Mouse (Mus musculus) spleen, adult 2 months (tissue): Measurements from ENCODE around the gene Gm20388. TPM values are rescaled to one million over a fixed set of nuclear protein-coding genes. Genes with fewer than 3 reads are reported as not detected.

Experiments used
- DNase-seq, 2 experiments: peaks; one replicate each; pipeline versions ENCODE4 v3.0.0 to v3.0.0-alpha.2; 2012 to 2021; ENCODE audit warnings: low spot score in 2 of 2, low read depth in 1 of 2
- H3K27ac ChIP-seq: fragments of 200-500 bp; 2 replicates; pipeline ENCODE4 v1.5.1; 2012; ENCODE audit warnings: low read length, inconsistent platforms; ENCODE audit not compliant: insufficient read depth
- H3K27me3 ChIP-seq: fragments of 200-500 bp; 2 replicates; pipeline ENCODE4 v1.6.1; 2012; ENCODE audit warnings: mild to moderate bottlenecking, moderate library complexity, low read length, inconsistent platforms; ENCODE audit not compliant: control insufficient read depth, insufficient read depth
- H3K36me3 ChIP-seq: fragments of 200-500 bp; 2 replicates; pipeline ENCODE4 v1.6.1; 2012; ENCODE audit warnings: mild to moderate bottlenecking, low read length, inconsistent platforms; ENCODE audit not compliant: control insufficient read depth, insufficient read depth
- H3K4me1 ChIP-seq: fragments of 200-500 bp; 2 replicates; pipeline ENCODE4 v1.6.1; 2011; ENCODE audit warnings: inconsistent platforms; ENCODE audit not compliant: control insufficient read depth, insufficient read depth, insufficient read length
- H3K4me3 ChIP-seq: fragments of 200-500 bp; 2 replicates; pipeline ENCODE4 v1.5.1; 2011; ENCODE audit warnings: mild to moderate bottlenecking, inconsistent platforms; ENCODE audit not compliant: insufficient read depth, insufficient read length; ENCODE audit errors: extremely low read depth
- CTCF ChIP-seq: fragments of 200-500 bp; IDR thresholded peaks from 2 replicates; pipeline ENCODE4 v1.5.1; 2011; ENCODE audit warnings: mild to moderate bottlenecking, inconsistent platforms; ENCODE audit not compliant: insufficient read depth, insufficient read length, insufficient replicate concordance; ENCODE audit errors: extremely low read depth
- POLR2A ChIP-seq: fragments of 200-500 bp; IDR thresholded peaks from 2 replicates; pipeline ENCODE4 v1.6.1; 2011; ENCODE audit warnings: low read depth, low read length, inconsistent platforms
- WGBS: fragments of 180-500 bp; shearing (Covaris S2); methylation state at CpG from one replicate; pipeline ENCODE4 v1.1.7; 2018; 5-methylcytosine and 5-hydroxymethylcytosine counted together
- polyA plus RNA-seq: library from polyadenylated mRNA; depleted of rRNA; stranded (reverse); fragments of >200 nt; gene quantifications from 2 replicates; pipeline ENCODE4 v1.2.3, GENCODE M21; 2012

Gene Gm20388
- polyA plus RNA-seq, 1 experiment = 26.1 TPM

DNA sequence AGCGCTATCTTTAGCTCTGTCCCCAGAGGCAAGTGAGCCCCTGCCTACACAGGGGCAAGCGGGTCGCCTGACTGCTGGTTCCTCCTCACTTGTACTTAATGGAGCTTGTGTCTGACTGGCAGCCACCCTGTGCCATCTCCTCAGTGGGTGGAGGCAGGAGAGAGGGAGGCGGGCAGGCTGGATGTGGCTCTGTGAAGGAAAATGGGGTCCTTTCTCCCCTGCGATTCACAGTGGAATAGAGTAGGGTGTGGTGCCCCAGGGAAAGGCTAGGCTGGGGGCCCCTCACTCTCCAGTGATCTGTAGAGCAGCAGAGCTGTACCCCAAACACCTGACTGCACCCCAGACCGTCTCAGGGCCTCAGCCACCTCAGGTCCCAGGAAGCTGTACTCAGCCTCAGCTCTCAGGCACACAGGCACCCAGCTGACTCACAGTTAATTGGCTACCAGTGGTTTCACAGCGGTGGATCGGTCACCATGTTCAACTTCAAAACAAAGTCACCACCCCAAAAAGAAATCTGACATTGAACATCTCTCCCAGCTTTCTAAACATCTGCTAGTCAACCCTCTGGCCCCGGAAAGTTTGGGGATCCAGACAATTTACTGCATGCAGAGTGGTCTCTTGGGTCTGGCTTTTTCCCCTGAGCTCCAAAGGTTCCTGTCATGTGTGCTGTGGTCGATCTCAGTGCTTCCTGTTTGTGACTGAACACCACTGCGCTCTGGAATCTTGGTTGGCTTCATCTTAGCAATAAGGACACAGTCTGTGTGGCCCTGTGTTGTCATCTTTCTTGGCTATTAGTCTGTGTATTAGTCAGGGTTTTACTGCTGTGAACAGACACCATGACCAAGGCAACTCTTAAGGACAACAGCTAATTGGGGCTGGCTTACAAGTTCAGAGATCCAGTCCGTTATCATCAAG lies 2434.8 kb downstream of the Gm20388 start:
- H3K36me3 ChIP-seq = no peaks in the 10 kb centered on the region
- no peak for DNase-seq
- H3K4me1 ChIP-seq = peaks cover 20% of the 10 kb centered on the region; the same call in 1 of the 2 replicates
- 19% methylated on average over 12 of the region's 12 CpGs for WGBS
- no peak overlapping the region for H3K4me3 ChIP-seq
- H3K27me3 ChIP-seq = no peaks in the 10 kb centered on the region
- no peak for TF ChIP-seq CTCF
- no peak for TF ChIP-seq POLR2A
- peak overlapping the region; percentile 47 for H3K27ac ChIP-seq

DNA sequence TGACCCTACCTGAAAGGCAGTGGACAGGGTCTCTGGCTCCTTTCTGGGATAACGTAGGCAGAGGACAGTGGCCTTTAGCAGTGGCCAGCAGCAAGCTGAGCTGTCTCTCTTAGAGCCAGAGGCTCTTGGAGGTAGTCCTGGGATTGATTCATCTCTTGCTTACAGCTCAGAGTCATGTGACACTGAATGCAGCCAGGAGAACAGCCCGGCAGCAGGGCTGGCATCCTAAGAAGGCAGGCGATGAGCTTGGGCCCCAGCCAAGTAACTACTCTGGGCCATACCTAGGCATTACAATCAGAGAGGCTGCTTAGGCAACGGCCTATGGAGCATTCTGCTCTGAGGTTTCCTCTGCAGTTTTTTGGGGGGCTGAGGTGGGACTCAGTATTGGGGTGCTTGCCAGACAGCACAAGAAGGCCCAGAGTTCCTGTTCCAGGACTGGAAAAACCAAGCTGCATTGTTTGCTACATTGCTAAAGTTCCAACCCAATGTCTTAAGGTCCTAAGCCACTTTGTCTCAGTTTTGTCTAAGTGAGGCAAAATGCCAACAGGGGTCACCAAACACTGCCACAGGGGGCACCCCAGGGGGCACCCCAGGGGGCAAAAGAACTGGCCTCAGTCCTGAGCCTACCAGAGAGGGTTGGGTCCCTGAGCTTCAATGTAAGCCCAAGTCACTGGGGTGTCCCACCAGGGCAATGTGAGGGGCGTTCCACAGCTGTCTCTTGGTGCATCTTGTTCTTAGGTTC lies 2437.3 kb downstream of the Gm20388 start:
- TF ChIP-seq CTCF (no peak), POLR2A (no peak)
- H3K4me3 ChIP-seq = no peak overlapping the region
- no peaks in the 10 kb centered on the region for H3K36me3 ChIP-seq
- H3K4me1 ChIP-seq = peaks cover 21% of the 10 kb centered on the region; the same call in 1 of the 2 replicates
- DNase-seq = no peak
- no peak overlapping the region for H3K27ac ChIP-seq
- WGBS = 81% methylated on average over 5 of the region's 5 CpGs
- H3K27me3 ChIP-seq = no peaks in the 10 kb centered on the region

DNA sequence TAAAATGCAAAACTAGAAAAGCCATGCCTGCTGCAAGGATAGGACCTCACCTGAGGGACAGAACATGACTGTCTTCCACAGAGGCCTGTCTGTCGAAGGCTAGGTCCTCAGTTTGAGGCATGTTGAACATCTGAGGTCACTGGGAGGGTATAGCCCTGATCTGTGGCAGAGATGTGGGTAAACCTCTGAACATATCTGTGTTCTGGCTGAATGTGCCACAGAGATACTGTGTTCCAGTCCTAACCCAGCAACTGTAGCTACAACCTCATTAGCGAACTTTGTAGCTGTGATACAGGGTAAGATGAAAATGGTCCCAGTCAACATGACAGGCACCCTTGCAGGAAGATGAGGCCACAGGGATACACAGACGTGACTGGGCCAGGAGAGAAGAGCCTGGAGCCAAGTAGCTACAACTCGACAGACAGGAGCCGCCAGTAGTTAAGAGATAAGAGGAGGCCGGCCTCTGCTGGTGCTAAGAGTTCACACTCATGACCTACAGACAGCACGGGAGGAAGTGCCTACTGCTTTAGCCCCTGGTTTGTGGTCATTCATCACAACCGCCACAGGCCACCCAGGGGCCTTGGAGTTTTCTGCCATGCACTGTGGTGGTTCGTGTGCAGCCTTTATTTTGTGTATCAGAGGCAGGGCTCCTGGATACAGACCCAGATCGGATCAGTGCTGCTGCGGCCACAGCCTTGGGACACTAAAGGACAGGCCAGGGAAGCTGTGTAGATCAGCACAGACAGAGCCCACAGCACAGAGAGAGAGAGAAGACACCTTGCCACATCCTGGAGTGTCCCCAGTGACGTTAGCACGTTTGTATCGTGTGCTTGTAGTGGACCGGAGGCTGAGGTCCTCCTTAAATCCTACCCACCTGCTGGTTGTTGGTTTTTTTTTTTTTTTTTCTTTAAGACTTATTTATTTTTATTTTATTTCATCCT lies 2439.0 kb downstream of the Gm20388 start:
- no peak overlapping the region for H3K27ac ChIP-seq

DNA sequence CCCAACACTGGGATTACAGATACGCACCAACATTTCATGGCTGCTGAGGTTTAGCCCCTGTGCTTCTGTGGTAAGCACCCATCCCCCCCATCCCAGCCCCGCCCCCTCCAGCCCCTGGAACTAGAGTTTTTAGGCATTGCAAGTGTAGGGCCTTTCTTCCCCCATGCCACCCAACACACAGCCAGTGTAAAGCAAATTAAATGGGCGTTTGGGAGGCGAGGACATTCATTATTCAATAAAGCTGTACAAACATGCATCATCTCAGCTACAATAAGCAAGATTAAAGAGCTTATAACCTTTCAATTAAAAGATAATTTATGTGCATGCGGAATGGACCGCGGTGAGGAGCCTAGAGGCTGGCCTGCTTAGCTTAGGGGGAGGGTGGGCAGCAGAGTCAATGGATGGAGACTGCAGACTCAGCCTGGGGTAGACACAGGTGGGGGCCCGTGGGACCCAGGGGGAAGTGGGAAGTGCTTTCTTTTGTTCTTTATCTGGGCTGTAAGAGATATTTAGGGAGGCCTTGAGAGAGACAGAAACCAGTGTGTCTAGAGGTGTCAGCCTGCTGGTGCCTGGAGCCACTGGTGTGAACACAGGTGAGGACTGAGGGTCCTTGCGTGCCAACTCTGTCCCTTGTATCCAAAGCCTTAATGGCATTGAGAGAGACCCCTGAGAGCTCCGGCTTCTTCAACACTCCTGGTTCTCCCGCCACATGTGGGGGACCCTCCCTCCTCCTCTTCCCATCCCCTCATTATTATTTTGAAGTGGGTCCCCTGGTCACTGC lies 2439.9 kb downstream of the Gm20388 start:
- no peak for DNase-seq
- Histone ChIP-seq H3K27ac (no peak overlapping the region), H3K36me3 (no peaks in the 10 kb centered on the region), H3K4me1 (peaks cover 4% of the 10 kb centered on the region; the same call in 1 of the 2 replicates), H3K4me3 (no peak overlapping the region), H3K27me3 (no peaks in the 10 kb centered on the region)
- WGBS = 65% methylated on average over 11 of the region's 11 CpGs
- no peak for TF ChIP-seq CTCF
- no peak for TF ChIP-seq POLR2A

More for the DNA sequence above, 2439.0 kb downstream of the Gm20388 start:
- 29% methylated on average over 15 of the region's 15 CpGs for WGBS
- no peak for DNase-seq
- Histone ChIP-seq H3K4me3 (no peak overlapping the region), H3K4me1 (peaks cover 9% of the 10 kb centered on the region; the same call in 1 of the 2 replicates), H3K27me3 (no peaks in the 10 kb centered on the region), H3K36me3 (no peaks in the 10 kb centered on the region)
- no peak for TF ChIP-seq CTCF
- TF ChIP-seq POLR2A = no peak

DNA sequence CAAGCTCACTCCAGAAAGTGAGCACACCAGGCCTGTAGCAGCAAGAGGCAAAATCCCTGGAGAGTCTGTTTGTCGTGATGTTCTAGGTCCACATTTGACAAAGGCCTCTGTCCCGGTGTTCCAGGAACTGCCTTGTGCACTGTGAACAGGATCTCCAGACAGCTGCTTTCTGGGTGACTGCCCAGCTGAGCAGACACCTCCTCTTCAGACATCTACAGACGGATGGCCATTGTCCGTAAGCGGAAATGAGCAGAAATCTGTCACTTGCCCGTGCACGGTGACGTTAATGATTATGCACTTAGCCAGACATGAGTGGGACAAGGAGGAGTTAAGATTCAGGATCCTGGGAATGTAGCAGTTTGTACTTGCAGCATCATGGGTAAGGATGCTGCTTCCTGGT lies 2443.5 kb downstream of the Gm20388 start:
- DNase-seq = no peak
- Histone ChIP-seq H3K27me3 (no peaks in the 10 kb centered on the region), H3K27ac (no peak overlapping the region), H3K4me1 (peaks cover 4% of the 10 kb centered on the region; the same call in 1 of the 2 replicates), H3K36me3 (no peaks in the 10 kb centered on the region), H3K4me3 (no peak overlapping the region)
- TF ChIP-seq POLR2A = no peak
- no peak for TF ChIP-seq CTCF
- 68% methylated on average over 8 of the region's 8 CpGs for WGBS
